In the genomic region with DNA sequence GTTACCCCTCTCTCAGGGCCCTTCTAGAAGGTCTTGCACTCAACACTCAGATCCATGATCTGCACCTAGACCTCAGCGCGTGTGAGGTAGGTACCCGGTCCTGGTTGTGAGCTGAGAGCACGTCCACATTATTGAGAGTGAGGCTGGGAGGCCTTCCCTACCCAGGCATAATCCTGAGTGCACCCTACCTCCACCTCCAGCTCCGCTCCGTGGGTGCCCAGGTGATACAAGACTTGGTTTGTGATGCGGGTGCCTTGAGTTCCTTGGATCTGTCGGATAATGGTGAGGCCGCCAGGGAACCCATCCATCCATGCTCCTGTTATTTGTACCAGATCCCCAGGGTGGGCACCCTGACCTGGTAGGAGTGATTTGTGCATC, we compare ENCODE assay signal across 26 mouse cellular contexts. TPM values are rescaled to one million over a fixed set of nuclear protein-coding genes. Genes with fewer than 3 reads are reported as not detected.
A peak's percentile ranks its signal among the peaks of the same experiment; 100 is the strongest.
DNase-seq lines count a peak whose midpoint lies in the region; ATAC-seq and TF ChIP-seq lines count a peak whose summit lies in the region.
"Had no signal": no experiment of that assay in that cellular context is flagged by ENCODE, and none has a peak within 500 bp of the region (broad histone marks: within the 10 kb centered on the region; RNA-seq: fewer than 3 reads in every experiment).

No protein-coding gene starts in this region.

- no peak overlapping the region for H3K4me2 ChIP-seq in forebrain, embryonic 11.5 days (ENCODE audit: low read depth, low read length, severe bottlenecking)
- no peak overlapping the region for H3K4me2 ChIP-seq in forebrain, embryonic 13.5 days
- H3K4me2 ChIP-seq in midbrain, embryonic 13.5 days (replicated peaks): no peak overlapping the region

- H3K4me1 ChIP-seq in forebrain, embryonic 11.5 days (replicated peaks; ENCODE audit: control insufficient read depth, insufficient read depth, low read length): no peaks in the 10 kb centered on the region; the same call in 1 of the 2 replicates
- peaks cover 12% of the 10 kb centered on the region for H3K4me1 ChIP-seq in forebrain, embryonic 13.5 days
- H3K4me1 ChIP-seq in heart, adult 2 months (ENCODE audit: control insufficient read depth, insufficient read depth, low read length): peaks cover 3% of the 10 kb centered on the region
- H3K4me1 ChIP-seq in midbrain, embryonic 10.5 days: peaks cover 30% of the 10 kb centered on the region
- peaks cover 25% of the 10 kb centered on the region for H3K4me1 ChIP-seq in midbrain, embryonic 13.5 days (replicated peaks)
- H3K4me1 ChIP-seq in E14TG2a.4 (replicated peaks; ENCODE audit: low read depth, low read length): peaks cover 76% of the 10 kb centered on the region

- no peak for TF ChIP-seq POLR2A in heart, adult 2 months (IDR thresholded peaks at IDR 0.05; ENCODE audit: insufficient read depth, low read depth, low read length)

- H3K27ac ChIP-seq in forebrain, embryonic 11.5 days (ENCODE audit: low read depth, low read length): no peak overlapping the region
- H3K27ac ChIP-seq in forebrain, embryonic 13.5 days: no peak overlapping the region
- H3K27ac ChIP-seq in heart, adult 2 months: no peak overlapping the region
- no peak overlapping the region for H3K27ac ChIP-seq in midbrain, embryonic 10.5 days (replicated peaks)
- no peak overlapping the region for H3K27ac ChIP-seq in midbrain, embryonic 13.5 days

- no peak for TF ChIP-seq EP300 in heart, adult 2 months (IDR thresholded peaks at IDR 0.05; ENCODE audit: insufficient read depth, low read depth, low read length)

- no peaks in the 10 kb centered on the region for H3K79me2 ChIP-seq in heart, adult 2 months (replicated peaks; ENCODE audit: control insufficient read depth, insufficient read depth, low read length)

- 85% methylated on average over 9 of the region's 9 CpGs for WGBS in forebrain, embryonic 11.5 days
- WGBS in forebrain, embryonic 13.5 days: 89% methylated on average over 9 of the region's 9 CpGs
- WGBS in heart, adult 2 months: 86% methylated on average over 9 of the region's 9 CpGs
- WGBS in midbrain, embryonic 10.5 days: 92% methylated on average over 9 of the region's 9 CpGs
- WGBS in midbrain, embryonic 13.5 days: 84% methylated on average over 9 of the region's 9 CpGs

- ATAC-seq in forebrain, embryonic 11.5 days (replicated peaks; ENCODE audit: low FRiP score): no peak
- no peak for ATAC-seq in forebrain, embryonic 13.5 days
- ATAC-seq in midbrain, embryonic 13.5 days: no peak
- ATAC-seq: activated CD4-positive, CD25-positive, alpha-beta regulatory T cell, adult 4 months; CD4-positive, CD25-positive, alpha-beta regulatory T cell, adult 4 months; Patski had no signal

- peak; percentile 49 for DNase-seq in forebrain, embryonic 11.5 days (ENCODE audit: low spot score)
- DNase-seq in heart, adult 11 months: peak; percentile 85
- DNase-seq in heart, adult 2 months: no peak
- peak; percentile 10 for DNase-seq in midbrain, embryonic 10.5 days (ENCODE audit: low spot score)
- no peak for DNase-seq in frontal cortex, adult 2 months (ENCODE audit: extremely low spot score in 1 of 2, low spot score in 1 of 2)
- DNase-seq: adrenal gland, adult 2 months; adrenal gland, adult 8-10 months; adrenal gland, postnatal 10 days; adrenal gland, postnatal 14 days; adrenal gland, postnatal 25 days; adrenal gland, postnatal 36 days; B cell, adult 2 months; cerebellum, adult 11 months; cerebellum, adult 11-12 months; cerebellum, adult 18-20 months had no signal

- H3K36me3 ChIP-seq in forebrain, embryonic 11.5 days (ENCODE audit: control insufficient read depth, insufficient read depth, low read length): no peaks in the 10 kb centered on the region
- H3K36me3 ChIP-seq in forebrain, embryonic 13.5 days (ENCODE audit: poor library complexity, severe bottlenecking): no peaks in the 10 kb centered on the region
- no peaks in the 10 kb centered on the region for H3K36me3 ChIP-seq in heart, adult 2 months (ENCODE audit: control insufficient read depth, insufficient read depth, low read length)
- H3K36me3 ChIP-seq in midbrain, embryonic 10.5 days: peaks cover 12% of the 10 kb centered on the region
- no peaks in the 10 kb centered on the region for H3K36me3 ChIP-seq in midbrain, embryonic 13.5 days
- H3K36me3 ChIP-seq in E14TG2a.4 (ENCODE audit: insufficient read depth, low read length): peaks cover 10% of the 10 kb centered on the region

- no peak overlapping the region for H3K9ac ChIP-seq in forebrain, embryonic 11.5 days (ENCODE audit: low read length)
- no peak overlapping the region for H3K9ac ChIP-seq in forebrain, embryonic 13.5 days
- H3K9ac ChIP-seq in heart, adult 2 months (ENCODE audit: low read depth, low read length): no peak overlapping the region
- H3K9ac ChIP-seq in midbrain, embryonic 13.5 days (replicated peaks): no peak overlapping the region

- H3K27me3 ChIP-seq in forebrain, embryonic 11.5 days (ENCODE audit: control insufficient read depth, insufficient read depth, low read length): no peaks in the 10 kb centered on the region; the same call in 1 of the 2 replicates
- H3K27me3 ChIP-seq in forebrain, embryonic 13.5 days: no peaks in the 10 kb centered on the region
- H3K27me3 ChIP-seq in heart, adult 2 months (ENCODE audit: control insufficient read depth, insufficient read depth, low read length): no peaks in the 10 kb centered on the region; the same call in 1 of the 2 replicates
- peaks cover 12% of the 10 kb centered on the region; the same call in 1 of the 2 replicates for H3K27me3 ChIP-seq in midbrain, embryonic 10.5 days (ENCODE audit: low read depth, poor library complexity, severe bottlenecking)
- H3K27me3 ChIP-seq in midbrain, embryonic 13.5 days: no peaks in the 10 kb centered on the region
- peaks cover 63% of the 10 kb centered on the region for H3K27me3 ChIP-seq in E14TG2a.4 (ENCODE audit: insufficient read depth, low read length)
- H3K27me3 ChIP-seq: CH12.LX, Patski had no signal

- intact Hi-C loops in heart, adult 2 months (cut with DNase I): no loop called here

- H3K9me3 ChIP-seq in forebrain, embryonic 11.5 days (ENCODE audit: control insufficient read depth, low read length): peaks cover 4% of the 10 kb centered on the region; the same call in 1 of the 2 replicates
- H3K9me3 ChIP-seq in forebrain, embryonic 13.5 days (replicated peaks): no peaks in the 10 kb centered on the region; the same call in 1 of the 2 replicates
- peaks cover 10% of the 10 kb centered on the region for H3K9me3 ChIP-seq in midbrain, embryonic 10.5 days (replicated peaks)
- no peaks in the 10 kb centered on the region for H3K9me3 ChIP-seq in midbrain, embryonic 13.5 days
- peaks cover 7% of the 10 kb centered on the region; the same call in 1 of the 2 replicates for H3K9me3 ChIP-seq in E14TG2a.4 (ENCODE audit: low read length)
- H3K9me3 ChIP-seq: G1E had no signal

- no peak for TF ChIP-seq CTCF in heart, adult 2 months (IDR thresholded peaks at IDR 0.05)
- no peak for TF ChIP-seq CTCF in E14TG2a.4 (conservative IDR thresholded peaks at IDR 0.05; ENCODE audit: low read length)

- H3K4me3 ChIP-seq in forebrain, embryonic 11.5 days (ENCODE audit: low read depth, low read length): no peak overlapping the region
- H3K4me3 ChIP-seq in forebrain, embryonic 13.5 days: no peak overlapping the region
- no peak overlapping the region for H3K4me3 ChIP-seq in heart, adult 2 months
- H3K4me3 ChIP-seq in midbrain, embryonic 10.5 days: no peak overlapping the region
- no peak overlapping the region for H3K4me3 ChIP-seq in midbrain, embryonic 13.5 days (replicated peaks)
- H3K4me3 ChIP-seq in E14TG2a.4 (replicated peaks; ENCODE audit: low read length): peak overlapping the region; percentile 43

RNA-seq across cellular contexts. Expression of a gene that starts 3.9 kb away (rescaled TPM):
- 1.8 and 2.0 TPM in 2 replicates for polyA plus RNA-seq in forebrain, embryonic 11.5 days (2014; fragmentation: Nextera tagmentation; extraction: Ambion mirVana)
- 5.9 and 6.4 TPM in 2 replicates for polyA plus RNA-seq in forebrain, embryonic 13.5 days (2015; fragmentation: Nextera tagmentation; extraction: Ambion mirVana)
- under 1 TPM; 0.16 to 0.25 TPM for total RNA-seq in heart, adult 2 months (2021)
- 0.29 and 1.4 TPM in 2 replicates for polyA plus RNA-seq in heart, adult 2 months (2012; rRNA removed)
- 2.0 and 3.5 TPM in 2 replicates for polyA plus RNA-seq in midbrain, embryonic 10.5 days (2016; fragmentation: Nextera tagmentation; extraction: Ambion mirVana)
- polyA plus RNA-seq in midbrain, embryonic 13.5 days (2015; fragmentation: Nextera tagmentation; extraction: Ambion mirVana): 11.0 and 12.5 TPM in 2 replicates
- polyA plus RNA-seq in frontal cortex, adult 2 months (2012; rRNA removed): 33.6 and 37.2 TPM in 2 replicates

RNA-seq across cellular contexts. Expression of a gene that starts 10.9 kb away (rescaled TPM):
- polyA plus RNA-seq in forebrain, embryonic 11.5 days (2014; fragmentation: Nextera tagmentation; extraction: Ambion mirVana): 76.9 and 83.6 TPM in 2 replicates
- 98.3 and 99.2 TPM in 2 replicates for polyA plus RNA-seq in forebrain, embryonic 13.5 days (2015; fragmentation: Nextera tagmentation; extraction: Ambion mirVana)
- 10 to 100 TPM in 1 of 2 experiments, 1 to 10 TPM in 1; 10.0 to 11.1 TPM for total RNA-seq in heart, adult 2 months (2021)
- 19.7 and 22.3 TPM in 2 replicates for polyA plus RNA-seq in heart, adult 2 months (2012; rRNA removed)
- polyA plus RNA-seq in midbrain, embryonic 10.5 days (2016; fragmentation: Nextera tagmentation; extraction: Ambion mirVana): 76.5 and 89.9 TPM in 2 replicates
- 94.7 and 101 TPM in 2 replicates for polyA plus RNA-seq in midbrain, embryonic 13.5 days (2015; fragmentation: Nextera tagmentation; extraction: Ambion mirVana)
- polyA plus RNA-seq in frontal cortex, adult 2 months (2012; rRNA removed): 42.5 and 46.0 TPM in 2 replicates

RNA-seq across cellular contexts. Expression of a gene that starts 11.0 kb away (rescaled TPM):
- 24.9 and 25.1 TPM in 2 replicates for polyA plus RNA-seq in forebrain, embryonic 11.5 days (2014; fragmentation: Nextera tagmentation; extraction: Ambion mirVana)
- 42.1 and 43.6 TPM in 2 replicates for polyA plus RNA-seq in forebrain, embryonic 13.5 days (2015; fragmentation: Nextera tagmentation; extraction: Ambion mirVana)
- total RNA-seq in heart, adult 2 months (2021): 1 to 10 TPM; 5.5 to 6.8 TPM
- 12.0 and 18.6 TPM in 2 replicates for polyA plus RNA-seq in heart, adult 2 months (2012; rRNA removed)
- 25.9 and 28.2 TPM in 2 replicates for polyA plus RNA-seq in midbrain, embryonic 10.5 days (2016; fragmentation: Nextera tagmentation; extraction: Ambion mirVana)
- polyA plus RNA-seq in midbrain, embryonic 13.5 days (2015; fragmentation: Nextera tagmentation; extraction: Ambion mirVana): 42.5 and 43.6 TPM in 2 replicates
- 49.5 and 57.0 TPM in 2 replicates for polyA plus RNA-seq in frontal cortex, adult 2 months (2012; rRNA removed)

RNA-seq across cellular contexts. Expression of a gene that starts 17.5 kb away (rescaled TPM):
- 0.36 TPM in 1 of 2 replicates, not detected in the other for polyA plus RNA-seq in forebrain, embryonic 11.5 days (2014; fragmentation: Nextera tagmentation; extraction: Ambion mirVana)
- 0.19 TPM in 1 of 2 replicates, not detected in the other for polyA plus RNA-seq in forebrain, embryonic 13.5 days (2015; fragmentation: Nextera tagmentation; extraction: Ambion mirVana)
- total RNA-seq in heart, adult 2 months (2021): not detected
- polyA plus RNA-seq in heart, adult 2 months (2012; rRNA removed): not detected in 2 replicates
- not detected in 2 replicates for polyA plus RNA-seq in midbrain, embryonic 10.5 days (2016; fragmentation: Nextera tagmentation; extraction: Ambion mirVana)
- polyA plus RNA-seq in midbrain, embryonic 13.5 days (2015; fragmentation: Nextera tagmentation; extraction: Ambion mirVana): 0.13 and 0.31 TPM in 2 replicates
- 0.38 and 0.92 TPM in 2 replicates for polyA plus RNA-seq in frontal cortex, adult 2 months (2012; rRNA removed)
- total RNA-seq: adrenal gland, adult 18-20 months; adrenal gland, adult 2 months; adrenal gland, adult 8-10 months; adrenal gland, postnatal 10 days; adrenal gland, postnatal 14 days; adrenal gland, postnatal 25 days; adrenal gland, postnatal 36 days; adrenal gland, postnatal 4 days; G1E had no signal
- polyA plus RNA-seq: activated CD4-positive, CD25-positive, alpha-beta regulatory T cell, adult 4 months; adrenal gland, adult 2 months; brain, embryonic 14.5 days; CD4-positive, CD25-positive, alpha-beta regulatory T cell, adult 4 months had no signal

RNA-seq across cellular contexts. Expression of a gene that starts 18.0 kb away (rescaled TPM):
- polyA plus RNA-seq in forebrain, embryonic 11.5 days (2014; fragmentation: Nextera tagmentation; extraction: Ambion mirVana): 43.0 and 44.4 TPM in 2 replicates
- polyA plus RNA-seq in forebrain, embryonic 13.5 days (2015; fragmentation: Nextera tagmentation; extraction: Ambion mirVana): 27.4 and 29.5 TPM in 2 replicates
- total RNA-seq in heart, adult 2 months (2021): 1 to 10 TPM; 1.4 to 1.9 TPM
- 2.0 and 2.2 TPM in 2 replicates for polyA plus RNA-seq in heart, adult 2 months (2012; rRNA removed)
- polyA plus RNA-seq in midbrain, embryonic 10.5 days (2016; fragmentation: Nextera tagmentation; extraction: Ambion mirVana): 45.1 and 52.7 TPM in 2 replicates
- 14.4 and 15.9 TPM in 2 replicates for polyA plus RNA-seq in midbrain, embryonic 13.5 days (2015; fragmentation: Nextera tagmentation; extraction: Ambion mirVana)
- polyA plus RNA-seq in frontal cortex, adult 2 months (2012; rRNA removed): 15.6 and 16.0 TPM in 2 replicates

Comparison
In these comparisons a context has a peak if more than half of its experiments do, and no peak if none do; other contexts are left out.
1. DNase-seq: peak in forebrain, embryonic 11.5 days (single experiment), heart, adult 11 months (single experiment) and midbrain, embryonic 10.5 days (single experiment); none in heart, adult 2 months (0 of 2) and frontal cortex, adult 2 months (0 of 2).